Mouse (Mus musculus): ENCODE data around the gene Sdcbp2.

GRCm38 (mm10) chr2:151632982-151633381 lies 60.6 kb downstream of the Sdcbp2 start:
- TF ChIP-seq POLR2A (IDR thresholded peaks at IDR 0.05; ENCODE audit: extremely low read depth, insufficient read depth, low read length) = no peak
- no peak for TF ChIP-seq CTCF (IDR thresholded peaks at IDR 0.05; ENCODE audit: extremely low read depth, insufficient read depth, low read length)

All from cortical plate, adult 2 months (tissue).